ENCODE assay signal across 15 mouse cellular contexts in the genomic region with DNA sequence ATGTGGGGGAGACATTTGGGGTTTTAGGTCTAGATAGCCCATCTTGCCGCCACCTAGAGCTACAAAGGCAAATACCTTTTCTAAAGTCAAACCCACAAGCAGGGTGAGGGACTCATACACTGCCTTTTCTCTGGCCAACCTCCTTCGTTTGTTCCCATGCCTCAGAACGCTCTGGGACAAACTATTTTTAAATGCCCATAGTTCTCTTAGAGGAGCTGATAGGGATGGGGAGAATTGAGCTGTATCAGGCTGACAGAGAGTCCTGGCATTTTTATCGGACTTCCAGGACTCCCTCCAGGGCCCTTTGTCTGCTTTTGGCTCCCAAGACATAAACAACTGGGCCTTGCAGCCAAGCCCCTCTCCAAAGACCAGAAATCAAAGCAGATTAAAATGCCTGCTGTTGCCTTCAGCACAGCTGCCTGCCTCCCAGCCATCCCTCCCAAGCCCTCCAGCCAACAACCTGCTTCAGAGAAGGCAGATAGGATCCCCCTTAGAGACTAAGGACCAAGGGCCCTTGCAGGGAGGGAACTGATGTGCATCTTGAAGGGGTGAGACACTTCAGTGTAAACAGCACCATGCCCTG. TPM values are rescaled to one million over a fixed set of nuclear protein-coding genes. Genes with fewer than 3 reads are reported as not detected.
DNase-seq lines count a peak whose midpoint lies in the region; ATAC-seq and TF ChIP-seq lines count a peak whose summit lies in the region.
"Had no signal": no experiment of that assay in that cellular context is flagged by ENCODE, and none has a peak within 500 bp of the region (broad histone marks: within the 10 kb centered on the region; RNA-seq: fewer than 3 reads in every experiment).

No protein-coding gene starts in this region.

- DNase-seq in heart, adult 11 months: peak; percentile 91
- DNase-seq in heart, postnatal 4 days: no peak
- no peak for DNase-seq in lung, postnatal 14 days
- DNase-seq in heart, adult 2 months: no peak
- DNase-seq in heart, postnatal 10 days: peak; percentile 25 to 48
- DNase-seq in testis, postnatal 10 days (ENCODE audit: low spot score): no peak
- no peak for DNase-seq in gastrocnemius, postnatal 4 days (ENCODE audit: low spot score in 2 of 2)
- DNase-seq: adrenal gland, adult 8-10 months; kidney, postnatal 4 days; right cerebral cortex, postnatal 14 days; thymus, adult 18-20 months had no signal

- TF ChIP-seq POLR2A in heart, adult 2 months (IDR thresholded peaks at IDR 0.05; ENCODE audit: insufficient read depth, low read depth, low read length): no peak

- H3K27ac ChIP-seq in lung, embryonic 15.5 days: 0 out of 2 replicates have a peak overlapping the region, but pooled peaks have one; percentile 37
- peak overlapping the region; percentile 59 for H3K27ac ChIP-seq in heart, adult 2 months
- H3K27ac ChIP-seq: limb, embryonic 13.5 days had no signal

- intact Hi-C loops in heart, adult 2 months (cut with DNase I): no loop called here
- intact Hi-C loops in heart, postnatal 10 days (cut with DNase I): no loop called here

- H3K9me3 ChIP-seq in lung, embryonic 15.5 days: no peaks in the 10 kb centered on the region
- H3K9me3 ChIP-seq: G1E; limb, embryonic 13.5 days had no signal

- H3K9ac ChIP-seq in lung, embryonic 15.5 days: no peak overlapping the region
- H3K9ac ChIP-seq in heart, adult 2 months (ENCODE audit: low read depth, low read length): no peak overlapping the region
- H3K9ac ChIP-seq: limb, embryonic 13.5 days had no signal

- no peaks in the 10 kb centered on the region for H3K27me3 ChIP-seq in lung, embryonic 15.5 days
- no peaks in the 10 kb centered on the region for H3K27me3 ChIP-seq in heart, adult 2 months (ENCODE audit: control insufficient read depth, insufficient read depth, low read length)
- H3K27me3 ChIP-seq: limb, embryonic 13.5 days had no signal

- peak; percentile 42; the same call in 1 of the 2 replicates for ATAC-seq in lung, embryonic 15.5 days (ENCODE audit: borderline replicate concordance, extremely low read depth, low FRiP score, low TSS enrichment)

- no peak for TF ChIP-seq CTCF in heart, adult 2 months (IDR thresholded peaks at IDR 0.05)

- peaks cover 13% of the 10 kb centered on the region; the same call in 1 of the 2 replicates for H3K4me1 ChIP-seq in lung, embryonic 15.5 days
- no peaks in the 10 kb centered on the region for H3K4me1 ChIP-seq in heart, adult 2 months (ENCODE audit: control insufficient read depth, insufficient read depth, low read length)

- 57% methylated on average over 4 of the region's 4 CpGs for WGBS in lung, embryonic 15.5 days
- 50% methylated on average over 4 of the region's 4 CpGs for WGBS in heart, adult 2 months

- no peak overlapping the region for H3K4me3 ChIP-seq in lung, embryonic 15.5 days
- H3K4me3 ChIP-seq in heart, adult 2 months: no peak overlapping the region
- H3K4me3 ChIP-seq: erythroblast, embryonic 14.5 days; limb, embryonic 13.5 days had no signal

- 0 out of 2 replicates have a peak, but pooled peaks cover 3% of the 10 kb centered on the region for H3K36me3 ChIP-seq in lung, embryonic 15.5 days
- no peaks in the 10 kb centered on the region for H3K36me3 ChIP-seq in heart, adult 2 months (ENCODE audit: control insufficient read depth, insufficient read depth, low read length)

- TF ChIP-seq EP300 in heart, adult 2 months (IDR thresholded peaks at IDR 0.05; ENCODE audit: insufficient read depth, low read depth, low read length): no peak

- H3K79me2 ChIP-seq in heart, adult 2 months (replicated peaks; ENCODE audit: control insufficient read depth, insufficient read depth, low read length): no peaks in the 10 kb centered on the region

- no peak overlapping the region for H3K4me2 ChIP-seq in lung, embryonic 15.5 days
- H3K4me2 ChIP-seq: limb, embryonic 13.5 days had no signal

RNA-seq across cellular contexts. Expression of a gene that starts 51.6 kb away (rescaled TPM):
- total RNA-seq in heart, postnatal 4 days (2021): 10 to 100 TPM; 27.7 to 29.5 TPM
- polyA plus RNA-seq in lung, embryonic 15.5 days (2015; fragmentation: Nextera tagmentation; extraction: Ambion mirVana): 36.4 and 38.1 TPM in 2 replicates
- total RNA-seq in heart, adult 2 months (2021): 10 to 100 TPM; 12.5 to 14.6 TPM
- polyA plus RNA-seq in heart, adult 2 months (2012; rRNA removed): 8.2 and 14.4 TPM in 2 replicates
- 10 to 100 TPM; 23.1 to 23.3 TPM for total RNA-seq in heart, postnatal 10 days (2021)
- 10 to 100 TPM; 26.0 to 31.7 TPM for total RNA-seq in gastrocnemius, postnatal 4 days (2021)

Comparison
In these comparisons a context has a peak if more than half of its experiments do, and no peak if none do; other contexts are left out.
1. DNase-seq: peak in heart, adult 11 months (single experiment) and heart, postnatal 10 days (2 of 2); none in heart, postnatal 4 days (single experiment), lung, postnatal 14 days (single experiment), heart, adult 2 months (0 of 2), testis, postnatal 10 days (single experiment) and gastrocnemius, postnatal 4 days (0 of 2).